Mouse (Mus musculus) brown adipose tissue, adult 24 weeks (tissue): ENCODE results near the gene Ick. TPM values are rescaled to one million over a fixed set of nuclear protein-coding genes. Genes with fewer than 3 reads are reported as not detected.
"Not testable (repeated sequence)": the region's sequence is repeated elsewhere in the genome, so short reads cannot be mapped to it uniquely, and the experiment has no call there.

Experiments
- H3K27ac ChIP-seq: fragments of 200-500 bp; replicated peaks from 2 replicates; pipeline ENCODE4 v1.5.1; 2012; ENCODE audit warnings: low read depth, mild to moderate bottlenecking, low read length
- H3K4me1 ChIP-seq: fragments of 200-500 bp; 2 replicates; pipeline ENCODE4 v1.6.1; 2012; ENCODE audit warnings: low read length, mixed read lengths; ENCODE audit not compliant: control insufficient read depth, insufficient read depth, insufficient read length
- H3K4me3 ChIP-seq: fragments of 200-500 bp; 2 replicates; pipeline ENCODE4 v1.5.1; 2012; ENCODE audit warnings: low read depth, mild to moderate bottlenecking, low read length, moderate library complexity; ENCODE audit not compliant: insufficient read depth
- polyA plus RNA-seq: library from polyadenylated mRNA; stranded (reverse); fragments of >200 nt; gene quantifications from 2 replicates; pipeline ENCODE4 v1.2.4, GENCODE M21; 2012; ENCODE audit not compliant: missing spikeins, insufficient read depth, insufficient read length

The Ick gene
- polyA plus RNA-seq, 1 experiment, result 23.4 TPM

- not testable (repeated sequence) for H3K27ac ChIP-seq, H3K4me1 ChIP-seq, H3K4me3 ChIP-seq
These were observed 40.8 kb downstream of the Ick start for GRCm38 (mm10) chr9:78149770-78150169.

GRCm38 (mm10) chr9:78154211-78154977 lies 45.4 kb downstream of the Ick start:
- Histone ChIP-seq H3K4me1 (peaks cover 3% of the 10 kb centered on the region; the same call in 1 of the 2 replicates), H3K27ac (no peak overlapping the region), H3K4me3 (no peak overlapping the region)

- H3K4me3 ChIP-seq, result no peak overlapping the region
- no peaks in the 10 kb centered on the region for H3K4me1 ChIP-seq
- H3K27ac ChIP-seq, result no peak overlapping the region
These were observed 48.2 kb downstream of the Ick start for GRCm38 (mm10) chr9:78157221-78157620.

GRCm38 (mm10) chr9:78163291-78163690 lies 54.3 kb downstream of the Ick start:
- Histone ChIP-seq H3K27ac (no peak overlapping the region), H3K4me1 (no peaks in the 10 kb centered on the region), H3K4me3 (no peak overlapping the region)

GRCm38 (mm10) chr9:78164741-78165140 lies 55.7 kb downstream of the Ick start:
- H3K27ac ChIP-seq, result no peak overlapping the region
- no peak overlapping the region for H3K4me3 ChIP-seq
- H3K4me1 ChIP-seq, result no peaks in the 10 kb centered on the region

GRCm38 (mm10) chr9:78165454-78165853 lies 56.5 kb downstream of the Ick start:
- no peak overlapping the region for H3K27ac ChIP-seq
- H3K4me3 ChIP-seq, result no peak overlapping the region
- no peaks in the 10 kb centered on the region for H3K4me1 ChIP-seq

GRCm38 (mm10) chr9:78166694-78167452 lies 57.9 kb downstream of the Ick start:
- H3K4me3 ChIP-seq, result no peak overlapping the region
- no peak overlapping the region for H3K27ac ChIP-seq
- H3K4me1 ChIP-seq, result no peaks in the 10 kb centered on the region

- no peak overlapping the region for H3K27ac ChIP-seq
- no peaks in the 10 kb centered on the region for H3K4me1 ChIP-seq
- H3K4me3 ChIP-seq, result no peak overlapping the region
These were observed 58.5 kb downstream of the Ick start for GRCm38 (mm10) chr9:78167453-78167969.

GRCm38 (mm10) chr9:78168864-78169263 lies 59.9 kb downstream of the Ick start:
- Histone ChIP-seq H3K4me1 (no peaks in the 10 kb centered on the region), H3K4me3 (no peak overlapping the region), H3K27ac (no peak overlapping the region)

GRCm38 (mm10) chr9:78174016-78174415 lies 65.0 kb downstream of the Ick start:
- Histone ChIP-seq H3K4me1 (no peaks in the 10 kb centered on the region), H3K27ac (no peak overlapping the region), H3K4me3 (no peak overlapping the region)

GRCm38 (mm10) chr9:78174925-78175276 lies 65.9 kb downstream of the Ick start:
- not testable (repeated sequence) for H3K27ac ChIP-seq, H3K4me3 ChIP-seq, H3K4me1 ChIP-seq

- H3K4me1 ChIP-seq, result no peaks in the 10 kb centered on the region
- H3K4me3 ChIP-seq, result peak overlapping the region; percentile 96
- H3K27ac ChIP-seq, result peak overlapping the region; percentile 98
These were observed 66.5 kb downstream of the Ick start for GRCm38 (mm10) chr9:78175277-78176200.

- Histone ChIP-seq H3K4me1 (no peaks in the 10 kb centered on the region), H3K4me3 (peak overlapping the region; percentile 96), H3K27ac (peak overlapping the region; percentile 98)
These were observed 67.3 kb downstream of the Ick start for GRCm38 (mm10) chr9:78176201-78176727.

GRCm38 (mm10) chr9:78176831-78177230 lies 67.8 kb downstream of the Ick start:
- Histone ChIP-seq H3K27ac (peak overlapping the region; percentile 98), H3K4me1 (no peaks in the 10 kb centered on the region), H3K4me3 (peak overlapping the region; percentile 96)

- no peak overlapping the region for H3K4me3 ChIP-seq
- H3K4me1 ChIP-seq, result no peaks in the 10 kb centered on the region
- no peak overlapping the region for H3K27ac ChIP-seq
These were observed 69.2 kb downstream of the Ick start for GRCm38 (mm10) chr9:78178197-78178596.
